In the genomic region with DNA sequence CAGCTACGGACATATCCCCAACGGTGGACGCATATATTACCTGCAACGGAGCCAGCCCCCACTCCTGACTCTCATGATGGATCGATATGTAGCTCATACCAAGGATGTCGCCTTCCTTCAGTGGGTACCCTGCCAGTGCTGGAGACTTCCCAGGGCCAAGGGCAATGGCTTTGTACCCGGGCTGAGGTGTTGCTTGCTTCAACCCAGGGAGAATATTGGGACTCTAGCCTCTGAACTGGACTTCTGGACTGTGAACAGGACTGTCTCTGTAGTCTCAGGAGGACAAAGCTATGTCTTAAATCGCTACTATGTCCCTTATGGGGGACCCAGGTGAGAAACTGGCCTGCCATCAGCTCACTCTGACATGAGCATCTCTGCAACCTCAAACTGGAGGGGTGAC, we compare ENCODE assay signal across 24 mouse cellular contexts. TPM values are rescaled to one million over a fixed set of nuclear protein-coding genes. Genes with fewer than 3 reads are reported as not detected.
"Had no signal": no experiment of that assay in that cellular context is flagged by ENCODE, and none has a peak within 500 bp of the region (broad histone marks: within the 10 kb centered on the region; RNA-seq: fewer than 3 reads in every experiment).

No protein-coding gene starts in this region.

- H3K9ac ChIP-seq: forebrain, postnatal 0 days; heart, embryonic 12.5 days; hindbrain, embryonic 12.5 days; hindbrain, embryonic 15.5 days; limb, embryonic 12.5 days; liver, embryonic 13.5 days; liver, embryonic 15.5 days; liver, postnatal 0 days had no signal

- H3K9me3 ChIP-seq: heart, embryonic 10.5 days; heart, embryonic 12.5 days; hindbrain, embryonic 12.5 days; hindbrain, embryonic 15.5 days; limb, embryonic 12.5 days; liver, embryonic 13.5 days; liver, embryonic 15.5 days had no signal

- H3K27ac ChIP-seq: heart, embryonic 10.5 days; hindbrain, embryonic 12.5 days; hindbrain, embryonic 15.5 days; hindbrain, postnatal 0 days; kidney, postnatal 0 days; limb, embryonic 12.5 days; liver, embryonic 13.5 days; liver, embryonic 15.5 days had no signal

- H3K4me1 ChIP-seq: heart, embryonic 12.5 days; liver, embryonic 13.5 days; liver, embryonic 15.5 days had no signal

- H3K36me3 ChIP-seq: liver, embryonic 13.5 days; liver, embryonic 15.5 days had no signal

- DNase-seq: forebrain, postnatal 0 days; gastrocnemius, postnatal 14 days; gastrocnemius, postnatal 36 days; heart, adult 18-20 months; heart, postnatal 10 days; layer of hippocampus, adult 9-11 months; layer of hippocampus, postnatal 36 days; left cerebral cortex, postnatal 4 days; liver; liver, embryonic 13.5 days; liver, postnatal 0 days had no signal

- H3K4me2 ChIP-seq: heart, embryonic 12.5 days; hindbrain, embryonic 12.5 days; hindbrain, embryonic 15.5 days; limb, embryonic 12.5 days; liver, embryonic 11.5 days; liver, embryonic 13.5 days; liver, embryonic 15.5 days had no signal

- H3K4me3 ChIP-seq: heart, embryonic 10.5 days; heart, embryonic 12.5 days; hindbrain, embryonic 12.5 days; hindbrain, embryonic 15.5 days; limb, embryonic 12.5 days; liver, embryonic 13.5 days; liver, embryonic 15.5 days had no signal

- H3K27me3 ChIP-seq: heart, embryonic 12.5 days; hindbrain, embryonic 12.5 days; hindbrain, embryonic 15.5 days; limb, embryonic 12.5 days; liver, embryonic 13.5 days; liver, embryonic 15.5 days had no signal

- ATAC-seq: forebrain, postnatal 0 days; hindbrain, postnatal 0 days; intestine, embryonic 16.5 days; liver, postnatal 0 days had no signal

RNA-seq across cellular contexts. Expression of a gene that starts 10.0 kb away (rescaled TPM):
- polyA plus RNA-seq: forebrain, postnatal 0 days; heart, embryonic 10.5 days; heart, embryonic 12.5 days; heart, embryonic 14.5 days; hindbrain, embryonic 12.5 days; hindbrain, embryonic 15.5 days; hindbrain, postnatal 0 days; intestine, embryonic 14.5 days; limb, embryonic 12.5 days; limb, embryonic 14.5 days; liver, embryonic 11.5 days; liver, embryonic 13.5 days; liver, embryonic 15.5 days had no signal
